8 mouse cellular contexts compared by ENCODE assay signal in the genomic region with DNA sequence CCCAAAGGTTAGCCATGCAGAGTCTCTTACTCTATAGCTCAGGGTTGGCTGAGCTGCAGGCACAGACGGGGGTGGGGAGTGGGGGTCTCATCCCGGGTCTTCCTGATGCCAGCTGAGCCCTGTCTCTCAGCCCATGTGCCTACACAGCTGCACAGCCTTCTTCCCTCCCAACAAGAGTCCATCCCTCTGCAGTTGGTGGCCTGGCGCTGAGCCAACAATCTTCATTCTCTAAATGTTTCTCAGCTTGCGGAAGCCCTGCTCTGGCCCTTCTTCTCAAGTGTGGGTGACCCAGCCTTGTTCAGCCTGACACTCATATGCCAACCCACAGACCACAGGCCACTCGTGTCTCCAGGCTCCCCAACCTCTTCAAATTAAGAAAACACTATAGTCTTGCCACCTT.
DNase-seq lines count a peak whose midpoint lies in the region; ATAC-seq and TF ChIP-seq lines count a peak whose summit lies in the region.

No protein-coding gene starts in this region.

- DNase-seq in liver: peak; percentile 52
- no peak for DNase-seq in liver, postnatal 0 days
- DNase-seq in heart, postnatal 14 days: peak; percentile 40 to 63
- DNase-seq in limb, embryonic 14.5 days (ENCODE audit: low spot score): peak; percentile 81
- no peak for DNase-seq in cerebellum, adult 11-12 months
- DNase-seq in liver, embryonic 11.5 days (ENCODE audit: low spot score): no peak

- no peak overlapping the region for H3K27ac ChIP-seq in liver, postnatal 0 days (ENCODE audit: low read depth)
- H3K27ac ChIP-seq in forebrain, embryonic 12.5 days: no peak overlapping the region
- no peak overlapping the region for H3K27ac ChIP-seq in limb, embryonic 14.5 days (replicated peaks; ENCODE audit: low read depth, low read length)
- no peak overlapping the region for H3K27ac ChIP-seq in liver, embryonic 11.5 days (ENCODE audit: low read depth, low read length)

- no peak overlapping the region for H3K9ac ChIP-seq in liver, postnatal 0 days (replicated peaks)
- no peak overlapping the region for H3K9ac ChIP-seq in forebrain, embryonic 12.5 days
- no peak overlapping the region for H3K9ac ChIP-seq in limb, embryonic 14.5 days (ENCODE audit: low read depth, low read length, severe bottlenecking)
- H3K9ac ChIP-seq in liver, embryonic 11.5 days (ENCODE audit: low read depth, low read length): no peak overlapping the region

- H3K4me1 ChIP-seq in liver, postnatal 0 days (ENCODE audit: insufficient read depth): no peaks in the 10 kb centered on the region
- H3K4me1 ChIP-seq in forebrain, embryonic 12.5 days: peaks cover 44% of the 10 kb centered on the region
- H3K4me1 ChIP-seq in limb, embryonic 14.5 days (ENCODE audit: control insufficient read depth, insufficient read depth, low read length): peaks cover 24% of the 10 kb centered on the region
- no peaks in the 10 kb centered on the region for H3K4me1 ChIP-seq in liver, embryonic 11.5 days (replicated peaks; ENCODE audit: control insufficient read depth, insufficient read depth, low read length)

- H3K4me3 ChIP-seq in liver, postnatal 0 days (ENCODE audit: low read depth, low read length): no peak overlapping the region
- no peak overlapping the region for H3K4me3 ChIP-seq in forebrain, embryonic 12.5 days (replicated peaks)
- H3K4me3 ChIP-seq in limb, embryonic 14.5 days (replicated peaks; ENCODE audit: low read length): no peak overlapping the region
- H3K4me3 ChIP-seq in liver, embryonic 11.5 days (ENCODE audit: low read depth, low read length): no peak overlapping the region

- H3K9me3 ChIP-seq in liver, postnatal 0 days (ENCODE audit: low read length): no peaks in the 10 kb centered on the region
- no peaks in the 10 kb centered on the region for H3K9me3 ChIP-seq in forebrain, embryonic 12.5 days
- H3K9me3 ChIP-seq in limb, embryonic 14.5 days (ENCODE audit: control insufficient read depth, low read length): no peaks in the 10 kb centered on the region
- H3K9me3 ChIP-seq in liver, embryonic 11.5 days (ENCODE audit: control insufficient read depth, low read length): no peaks in the 10 kb centered on the region

- no peaks in the 10 kb centered on the region for H3K27me3 ChIP-seq in liver, postnatal 0 days (ENCODE audit: insufficient read depth, low read length)
- no peaks in the 10 kb centered on the region for H3K27me3 ChIP-seq in forebrain, embryonic 12.5 days
- H3K27me3 ChIP-seq in limb, embryonic 14.5 days (ENCODE audit: control insufficient read depth, insufficient read depth, low read length): no peaks in the 10 kb centered on the region
- H3K27me3 ChIP-seq in liver, embryonic 11.5 days (replicated peaks; ENCODE audit: control insufficient read depth, insufficient read depth, low read length): no peaks in the 10 kb centered on the region

- no peak for TF ChIP-seq EP300 in liver, postnatal 0 days (IDR thresholded peaks at IDR 0.05; ENCODE audit: low read depth)

- H3K4me2 ChIP-seq in liver, postnatal 0 days (ENCODE audit: low read depth, low read length): no peak overlapping the region
- H3K4me2 ChIP-seq in forebrain, embryonic 12.5 days: no peak overlapping the region
- no peak overlapping the region for H3K4me2 ChIP-seq in limb, embryonic 14.5 days (replicated peaks; ENCODE audit: low read depth, low read length, severe bottlenecking)
- no peak overlapping the region for H3K4me2 ChIP-seq in liver, embryonic 11.5 days

- no peak for ATAC-seq in liver, postnatal 0 days
- ATAC-seq in forebrain, embryonic 12.5 days (ENCODE audit: low FRiP score): peak; percentile 49; the same call in 1 of the 2 replicates
- ATAC-seq in limb, embryonic 14.5 days (ENCODE audit: low FRiP score, low read depth): peak; percentile 78
- ATAC-seq in inflammation-experienced regulatory T-cells, adult 6 months: no peak
- no peak for ATAC-seq in liver, embryonic 11.5 days (replicated peaks; ENCODE audit: low FRiP score)

- H3K36me3 ChIP-seq in liver, postnatal 0 days (replicated peaks; ENCODE audit: insufficient read depth, low read length): no peaks in the 10 kb centered on the region
- H3K36me3 ChIP-seq in forebrain, embryonic 12.5 days (replicated peaks): no peaks in the 10 kb centered on the region
- H3K36me3 ChIP-seq in limb, embryonic 14.5 days (ENCODE audit: control insufficient read depth, insufficient read depth, low read length): no peaks in the 10 kb centered on the region
- H3K36me3 ChIP-seq in liver, embryonic 11.5 days (ENCODE audit: control insufficient read depth, insufficient read depth, low read length): no peaks in the 10 kb centered on the region

- TF ChIP-seq CTCF in liver, postnatal 0 days (IDR thresholded peaks at IDR 0.05; ENCODE audit: low read depth): no peak

- no peak for TF ChIP-seq POLR2A in limb, embryonic 14.5 days (IDR thresholded peaks at IDR 0.05; ENCODE audit: borderline replicate concordance, extremely low read depth, insufficient read depth, insufficient read length)

- intact Hi-C loops in heart, postnatal 14 days (cut with DNase I): no loop called here

- 59% methylated on average over 5 of the region's 5 CpGs for WGBS in liver, postnatal 0 days (ENCODE audit: insufficient replicate concordance)
- 60% methylated on average over 5 of the region's 5 CpGs for WGBS in forebrain, embryonic 12.5 days
- WGBS in limb, embryonic 14.5 days: 66% methylated on average over 5 of the region's 5 CpGs
- WGBS in liver, embryonic 11.5 days: 61% methylated on average over 5 of the region's 5 CpGs

Comparison
In these comparisons a context has a peak if more than half of its experiments do, and no peak if none do; other contexts are left out.
1. DNase-seq: peak in liver (single experiment), heart, postnatal 14 days (2 of 2) and limb, embryonic 14.5 days (single experiment); none in liver, postnatal 0 days (single experiment), cerebellum, adult 11-12 months (single experiment) and liver, embryonic 11.5 days (single experiment).
2. ATAC-seq: peak in forebrain, embryonic 12.5 days (single experiment) and limb, embryonic 14.5 days (single experiment); none in liver, postnatal 0 days (single experiment), inflammation-experienced regulatory T-cells, adult 6 months (single experiment) and liver, embryonic 11.5 days (single experiment).